Mouse (Mus musculus) thymus, postnatal 14 days (tissue): Measurements from ENCODE around the gene Cep97.
A peak's percentile ranks its signal among the peaks of the same experiment; 100 is the strongest.

Experiments used
- DNase-seq: peaks from one replicate; pipeline ENCODE4 v3.0.0; 2021

Gene Cep97

GRCm38 (mm10) chr16:55947266-55947665 is 12.6 kb upstream of the Cep97 start:
- peak; percentile 2 for DNase-seq

GRCm38 (mm10) chr16:55940781-55941180 is 6.1 kb upstream of the Cep97 start:
- DNase-seq = peak; percentile 44

DNA sequence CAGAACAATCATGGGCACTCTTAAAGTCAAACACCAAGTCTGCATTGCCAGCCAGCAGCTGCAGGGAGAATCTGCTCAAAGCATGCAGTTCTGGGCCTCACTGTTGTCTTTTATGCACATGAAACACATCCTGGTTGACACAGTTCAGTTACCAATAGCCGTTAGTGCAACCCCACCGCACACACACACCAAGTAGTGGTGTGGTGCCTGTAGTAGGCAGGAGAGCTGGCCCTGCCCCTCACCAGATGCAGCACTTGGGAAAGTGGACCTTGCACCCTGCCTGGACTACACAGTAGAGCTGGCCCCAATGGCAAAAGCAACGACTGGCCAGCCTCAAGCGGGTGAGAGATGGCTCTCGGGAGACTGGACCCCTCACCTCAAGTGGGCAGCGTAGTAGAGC is 5.0 kb upstream of the Cep97 start:
- DNase-seq = peak; percentile 73

DNA sequence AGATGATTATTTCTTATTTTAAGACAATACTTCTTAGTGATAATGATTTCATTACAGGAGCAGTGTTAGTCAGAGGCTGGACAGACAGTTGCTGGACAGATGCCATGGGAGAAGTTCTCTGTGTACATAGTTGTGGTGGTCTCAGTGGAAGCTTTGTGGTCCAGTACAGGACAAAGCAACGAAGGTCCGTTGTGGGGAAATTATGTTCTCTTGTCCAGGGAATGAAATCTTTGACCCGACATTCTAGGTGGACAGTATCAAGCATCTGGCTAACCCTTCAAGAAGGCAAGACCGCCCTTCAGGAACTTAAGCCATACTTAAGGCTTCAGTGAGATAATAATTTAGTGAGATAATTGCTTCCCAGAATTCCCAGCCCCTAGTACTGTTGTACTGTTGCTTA is 4.1 kb upstream of the Cep97 start:
- DNase-seq = peak; percentile 2

- DNase-seq = peak; percentile 81
Measured at GRCm38 (mm10) chr16:55933681-55934343, 843 bp downstream of the Cep97 start.

DNA sequence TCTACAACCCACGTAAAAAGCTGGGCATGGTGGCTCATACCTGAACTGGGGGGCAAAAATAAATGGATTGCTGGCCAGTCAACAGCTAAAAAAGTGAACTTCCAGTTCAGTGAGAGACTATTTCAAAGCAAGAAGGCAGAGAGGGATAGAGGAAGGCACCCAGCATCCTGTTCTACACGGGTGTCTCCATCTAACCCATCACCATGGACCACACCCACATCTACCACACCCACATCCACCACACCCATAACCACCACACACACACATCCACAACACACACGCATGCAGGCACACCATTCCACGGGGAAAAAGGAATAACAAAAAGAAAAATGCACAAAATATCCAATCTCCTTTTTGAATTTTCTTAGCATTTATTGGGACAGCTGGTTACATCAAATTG is 10.6 kb downstream of the Cep97 start:
- DNase-seq = no peak

DNA sequence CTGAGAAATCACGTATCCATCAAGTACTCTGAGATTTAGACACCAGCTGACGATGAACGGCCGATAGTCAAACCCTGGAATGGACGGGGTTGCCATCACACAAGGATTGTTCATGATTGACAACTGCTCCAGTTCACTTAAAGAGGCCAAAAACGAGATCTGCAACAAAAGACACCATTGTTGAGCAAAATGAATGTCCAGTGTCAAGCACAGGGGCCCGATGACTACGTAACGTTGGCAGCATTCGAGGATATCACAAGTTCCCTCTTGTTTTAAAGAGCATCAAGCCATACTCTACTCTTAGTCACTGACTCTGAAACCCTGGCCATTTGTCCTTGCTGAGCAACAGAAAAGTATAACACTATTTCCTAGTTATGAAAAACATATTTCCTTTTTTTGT is 12.6 kb downstream of the Cep97 start:
- no peak for DNase-seq

- no peak for DNase-seq
Measured at GRCm38 (mm10) chr16:55914716-55915115, 19.9 kb downstream of the Cep97 start.

DNA sequence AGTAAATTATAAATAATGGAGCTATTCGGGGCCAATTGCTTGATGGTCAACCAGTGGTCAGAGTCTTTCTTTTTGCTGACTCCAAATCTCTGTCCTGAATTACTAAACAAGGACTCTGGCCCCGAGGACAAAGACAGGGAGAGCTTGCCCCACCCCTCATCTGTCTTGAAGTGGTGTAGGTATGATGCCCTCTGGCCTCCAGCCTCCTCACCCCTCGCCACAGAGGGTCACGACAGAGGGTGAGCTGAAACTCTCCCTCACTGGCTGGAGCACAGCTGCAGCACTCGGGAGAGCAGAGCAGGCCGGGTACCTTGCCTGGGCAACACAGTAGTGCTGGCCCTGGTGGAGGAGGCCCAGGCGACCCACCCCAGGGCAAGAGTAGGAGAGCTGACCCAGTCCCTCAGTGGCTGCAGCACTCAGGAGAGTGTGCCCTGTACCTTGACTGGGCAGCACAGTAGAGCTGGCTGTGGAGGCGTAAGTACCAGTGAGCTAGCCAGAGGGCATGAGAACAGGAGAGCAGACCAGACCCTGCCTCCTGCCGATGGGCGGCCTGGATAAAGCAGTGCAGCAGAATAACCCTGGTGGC is 24.4 kb downstream of the Cep97 start:
- no peak for DNase-seq

GRCm38 (mm10) chr16:55906928-55907679 is 27.6 kb downstream of the Cep97 start:
- DNase-seq = no peak

- DNase-seq = no peak
Measured at GRCm38 (mm10) chr16:55905370-55905769, 29.3 kb downstream of the Cep97 start.

DNA sequence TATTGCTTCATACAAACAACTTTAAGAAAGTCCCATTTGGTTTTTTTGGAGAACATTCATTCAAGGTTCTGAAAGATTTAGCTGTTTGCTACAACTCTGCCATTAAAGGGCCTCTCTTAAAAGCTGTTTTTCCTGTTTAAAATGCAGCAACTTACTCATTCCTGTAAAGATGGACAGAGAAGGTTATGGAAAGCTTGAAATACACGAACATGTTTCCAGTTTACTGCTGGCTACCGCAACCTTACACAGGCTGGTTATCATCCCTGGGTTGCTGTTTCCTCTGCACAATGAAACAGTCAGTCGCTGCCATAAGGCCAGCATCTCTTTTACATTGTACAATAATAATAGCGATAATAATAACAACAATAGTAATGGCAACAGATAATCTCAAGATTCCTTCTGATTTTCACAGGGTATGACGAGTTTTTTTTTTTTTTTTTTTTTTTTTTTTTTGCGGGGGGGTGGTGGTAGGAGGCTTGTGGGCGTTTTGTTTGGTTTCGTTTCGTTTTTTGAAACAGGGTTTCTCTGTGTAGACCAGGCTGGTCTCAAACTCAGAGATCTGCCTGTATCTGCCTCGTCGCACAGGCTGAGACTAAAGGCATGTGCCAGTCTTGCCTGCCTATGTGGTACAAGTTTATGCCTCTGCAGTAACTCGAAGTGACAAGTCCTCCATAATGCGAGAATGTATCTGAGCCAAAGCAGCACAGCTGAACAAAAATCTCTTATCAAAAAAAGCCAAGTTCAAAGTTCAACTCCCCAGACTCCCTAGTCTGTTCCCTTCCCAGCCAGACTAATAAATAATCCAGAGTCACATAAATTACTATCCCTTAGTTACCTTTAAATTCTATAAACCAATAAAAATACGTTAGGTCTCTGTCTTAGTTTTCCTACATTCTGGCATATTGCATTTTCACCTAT is 32.6 kb downstream of the Cep97 start:
- DNase-seq = no peak

DNA sequence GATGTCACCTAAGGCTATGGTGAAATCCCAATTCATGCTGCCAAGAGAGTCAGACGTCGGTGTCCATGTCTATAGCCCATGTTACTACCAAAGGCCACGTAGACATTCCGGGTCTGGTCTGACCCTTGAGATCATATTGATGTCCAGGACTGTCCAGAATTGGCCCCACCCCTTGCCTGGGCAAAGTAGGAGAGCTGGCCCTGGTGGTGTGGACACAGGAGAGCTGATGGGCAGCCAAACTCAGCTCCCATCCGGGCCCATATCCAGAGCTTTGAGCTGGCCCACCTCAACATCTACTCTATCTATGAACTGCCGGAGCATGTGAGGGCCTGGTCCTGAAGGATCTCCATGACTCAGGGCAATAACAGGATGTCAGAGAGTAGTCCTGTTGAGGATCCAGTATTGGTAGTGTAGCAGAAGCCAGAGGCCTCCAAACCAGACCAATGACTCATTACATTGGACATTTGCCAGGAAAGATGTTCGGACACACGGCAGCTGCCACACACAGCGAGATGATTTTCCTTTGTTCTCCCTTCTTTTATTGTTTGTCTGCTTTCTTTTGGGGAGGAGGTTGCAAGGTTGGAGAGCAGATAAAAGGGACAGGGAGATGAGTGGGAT is 36.2 kb downstream of the Cep97 start:
- no peak for DNase-seq

DNA sequence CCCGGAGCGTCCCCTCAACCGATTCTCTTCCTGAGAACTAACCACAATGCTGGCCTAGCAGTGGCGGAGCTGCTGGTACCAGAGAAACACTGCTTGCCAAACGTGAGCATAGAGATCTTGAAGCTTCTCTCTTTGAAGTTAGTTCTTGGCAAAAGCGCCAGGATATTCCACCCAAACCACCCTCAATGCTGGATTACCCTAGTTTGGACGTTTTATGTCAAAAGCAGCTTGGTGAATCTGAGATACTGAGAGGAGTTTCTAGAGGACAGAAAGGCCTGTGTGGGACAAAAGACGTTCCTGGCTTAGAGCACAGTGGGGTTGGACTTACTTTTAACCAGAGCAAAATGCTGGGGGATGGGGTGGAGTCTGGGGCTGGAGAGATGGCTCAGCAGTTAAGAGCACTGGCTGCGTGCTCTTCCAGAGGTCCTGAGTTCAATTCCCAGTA is 39.0 kb downstream of the Cep97 start:
- DNase-seq = peak; percentile 33

DNA sequence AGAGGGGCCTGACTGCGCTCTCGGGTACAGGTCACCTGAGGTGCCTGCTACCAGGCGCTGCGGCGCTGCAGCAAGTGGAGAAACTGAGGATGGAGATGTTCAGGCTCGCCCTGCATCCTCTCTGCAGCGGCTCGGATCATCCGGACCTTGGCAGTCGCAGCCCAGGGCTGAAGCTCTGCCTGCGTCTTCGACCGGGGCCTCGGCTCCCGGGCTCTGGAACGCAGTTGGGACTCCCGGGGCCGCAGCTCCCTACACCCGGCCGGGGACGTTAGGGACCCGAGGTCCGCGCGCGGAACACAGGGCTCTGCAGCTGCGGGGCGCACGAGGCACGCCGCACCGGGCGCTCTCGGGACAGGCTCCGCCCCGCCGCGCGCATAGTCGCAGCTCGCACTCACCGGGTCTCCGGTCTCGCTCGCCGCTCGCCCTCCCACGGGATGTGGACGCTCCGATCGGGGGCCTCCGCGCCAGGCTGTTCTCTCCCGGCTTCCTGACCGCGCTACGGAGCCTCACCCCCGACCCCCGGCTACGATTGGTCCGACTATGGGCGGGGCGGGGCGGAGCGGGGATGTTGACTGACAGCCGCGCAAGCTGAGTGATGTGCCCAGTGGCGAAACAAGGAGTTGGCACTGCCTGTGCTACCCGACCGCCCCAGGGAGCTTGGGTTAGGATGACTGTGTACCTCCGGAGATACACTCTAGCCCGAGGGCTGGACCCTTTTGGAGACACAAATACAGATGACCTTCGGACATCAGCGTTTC is 39.6 kb downstream of the Cep97 start, which contains the start of gene Nxpe3:
Gene Nxpe3 (minus strand): TSS at position 393 of the 758 bp plus-strand sequence.
- DNase-seq = peak; percentile 92

- peak; percentile 46 for DNase-seq
Measured at GRCm38 (mm10) chr16:55894536-55894892, 40.1 kb downstream of the Cep97 start.

GRCm38 (mm10) chr16:55893410-55894107 is 41.1 kb downstream of the Cep97 start:
- DNase-seq = no peak

- DNase-seq = no peak
Measured at GRCm38 (mm10) chr16:55892484-55892883, 42.2 kb downstream of the Cep97 start.

GRCm38 (mm10) chr16:55891346-55891745 is 43.3 kb downstream of the Cep97 start:
- DNase-seq = peak; percentile 40

- DNase-seq = no peak
Measured at GRCm38 (mm10) chr16:55890346-55891136, 44.1 kb downstream of the Cep97 start.
